Mouse (Mus musculus) intestine, postnatal 0 days (tissue): ENCODE results near the gene Mul1. TPM values are rescaled to one million over a fixed set of nuclear protein-coding genes. Genes with fewer than 3 reads are reported as not detected.

ENCODE experiments used
- ATAC-seq: fragments of 200-750 bp; cut with Nextera tagmentation; 2 replicates; pipeline ENCODE4 v1.8.0; 2017; ENCODE audit warnings: mild to moderate bottlenecking, moderate TSS enrichment, moderate library complexity
- H3K27ac ChIP-seq: fragments of 300-500 bp; sonication (generic); 2 replicates; pipeline ENCODE4 v1.5.1; 2014; ENCODE audit warnings: mild to moderate bottlenecking, low read depth, low read length, moderate library complexity
- H3K27me3 ChIP-seq: fragments of 300-500 bp; sonication (generic); replicated peaks from 2 replicates; pipeline ENCODE4 v1.6.1; 2014; ENCODE audit warnings: low read length, mixed read lengths; ENCODE audit not compliant: control insufficient read depth, insufficient read depth
- H3K36me3 ChIP-seq: fragments of 300-500 bp; sonication (generic); 2 replicates; pipeline ENCODE4 v1.6.1; 2014; ENCODE audit warnings: mild to moderate bottlenecking, moderate library complexity; ENCODE audit not compliant: control insufficient read depth, insufficient read depth
- H3K4me1 ChIP-seq: fragments of 300-500 bp; sonication (generic); replicated peaks from 2 replicates; pipeline ENCODE4 v1.6.1; 2014; ENCODE audit warnings: antibody characterized with exemption, low read length, mixed read lengths; ENCODE audit not compliant: control insufficient read depth, insufficient read depth
- H3K4me2 ChIP-seq: fragments of 300-500 bp; sonication (generic); replicated peaks from 2 replicates; pipeline ENCODE4 v1.6.1; 2014; ENCODE audit warnings: low read depth, mild to moderate bottlenecking, moderate library complexity
- H3K4me3 ChIP-seq: fragments of 300-500 bp; sonication (generic); 2 replicates; pipeline ENCODE4 v1.5.1; 2014; ENCODE audit warnings: low read depth, low read length
- H3K9ac ChIP-seq: fragments of 300-500 bp; sonication (generic); 2 replicates; pipeline ENCODE4 v1.6.1; 2014; ENCODE audit warnings: mild to moderate bottlenecking, low read depth, low read length
- H3K9me3 ChIP-seq: fragments of 300-500 bp; sonication (generic); 2 replicates; pipeline ENCODE4 v1.6.1; 2016; ENCODE audit warnings: mixed run types; ENCODE audit not compliant: control insufficient read depth
- CTCF ChIP-seq: sonication (generic); IDR thresholded peaks from 2 replicates; pipeline ENCODE4 v1.5.1; 2016; ENCODE audit warnings: low read depth, mild to moderate bottlenecking, control low read depth, antibody characterized with exemption, moderate library complexity
- WGBS: fragments of 180-500 bp; shearing (Covaris S2); extraction: QIAGEN DNeasy Blood & Tissue Kit; methylation state at CpG from one replicate; pipeline ENCODE4 v1.1.7; 2014; 5-methylcytosine and 5-hydroxymethylcytosine counted together
- polyA plus RNA-seq: library from polyadenylated mRNA; unstranded; fragments of >200 nt; fragmentation: Nextera tagmentation; extraction: Ambion mirVana; gene quantifications from 2 replicates; pipeline ENCODE4 v1.2.1, GENCODE M21; 2015

Mul1 gene
- polyA plus RNA-seq, 1 experiment from 2014 or later: 34.7 TPM

- no peak for ATAC-seq
- H3K9ac ChIP-seq: no peak overlapping the region
- WGBS: 34% methylated on average over 3 of the region's 3 CpGs
Measured at GRCm38 (mm10) chr4:138429778-138430177, 4.7 kb upstream of the Mul1 start.

GRCm38 (mm10) chr4:138431340-138431739 is 3.1 kb upstream of the Mul1 start:
- 54% methylated on average over 8 of the region's 8 CpGs for WGBS
- no peak for ATAC-seq
- no peak overlapping the region for H3K4me3 ChIP-seq

More at GRCm38 (mm10) chr4:138429778-138430177, 4.7 kb upstream of the Mul1 start:
- no peak overlapping the region for H3K4me2 ChIP-seq
- no peaks in the 10 kb centered on the region; the same call in 1 of the 2 replicates for H3K4me1 ChIP-seq
- no peaks in the 10 kb centered on the region for H3K36me3 ChIP-seq
- no peak overlapping the region for H3K4me3 ChIP-seq
- TF ChIP-seq CTCF: peak; percentile 70
- H3K9me3 ChIP-seq: no peaks in the 10 kb centered on the region
- no peak overlapping the region for H3K27ac ChIP-seq
- H3K27me3 ChIP-seq: 0 out of 2 replicates have a peak, but pooled peaks cover 4% of the 10 kb centered on the region

GRCm38 (mm10) chr4:138440062-138440461 is 5.6 kb downstream of the Mul1 start:
- Histone ChIP-seq H3K27ac (no peak overlapping the region), H3K4me3 (no peak overlapping the region), H3K36me3 (peaks cover 57% of the 10 kb centered on the region), H3K4me1 (no peaks in the 10 kb centered on the region), H3K9me3 (no peaks in the 10 kb centered on the region), H3K27me3 (no peaks in the 10 kb centered on the region), H3K9ac (no peak overlapping the region), H3K4me2 (no peak overlapping the region)
- no peak for TF ChIP-seq CTCF
- ATAC-seq: no peak
- 48% methylated on average over 3 of the region's 3 CpGs for WGBS

More at GRCm38 (mm10) chr4:138431340-138431739, 3.1 kb upstream of the Mul1 start:
- Histone ChIP-seq H3K36me3 (no peaks in the 10 kb centered on the region), H3K9ac (no peak overlapping the region), H3K9me3 (no peaks in the 10 kb centered on the region), H3K4me2 (no peak overlapping the region), H3K4me1 (no peaks in the 10 kb centered on the region; the same call in 1 of the 2 replicates), H3K27me3 (0 out of 2 replicates have a peak, but pooled peaks cover 4% of the 10 kb centered on the region), H3K27ac (no peak overlapping the region)
- no peak for TF ChIP-seq CTCF

- no peak for TF ChIP-seq CTCF
- Histone ChIP-seq H3K36me3 (peaks cover 22% of the 10 kb centered on the region), H3K9me3 (no peaks in the 10 kb centered on the region), H3K9ac (no peak overlapping the region), H3K4me2 (no peak overlapping the region), H3K27ac (no peak overlapping the region), H3K27me3 (no peaks in the 10 kb centered on the region), H3K4me3 (no peak overlapping the region), H3K4me1 (no peaks in the 10 kb centered on the region)
- 35% methylated on average over 5 of the region's 5 CpGs for WGBS
- ATAC-seq: no peak
Measured at GRCm38 (mm10) chr4:138444941-138445340, 10.5 kb downstream of the Mul1 start.

GRCm38 (mm10) chr4:138446981-138447380 is 12.5 kb downstream of the Mul1 start:
- Histone ChIP-seq H3K36me3 (peaks cover 1% of the 10 kb centered on the region; the same call in 1 of the 2 replicates), H3K4me2 (no peak overlapping the region), H3K27ac (no peak overlapping the region), H3K9ac (no peak overlapping the region), H3K4me3 (no peak overlapping the region), H3K27me3 (no peaks in the 10 kb centered on the region), H3K4me1 (no peaks in the 10 kb centered on the region), H3K9me3 (no peaks in the 10 kb centered on the region)
- no peak for TF ChIP-seq CTCF
- no peak for ATAC-seq
- 24% methylated on average over 13 of the region's 13 CpGs for WGBS

GRCm38 (mm10) chr4:138447387-138447786 is 12.9 kb downstream of the Mul1 start:
- peak; percentile 72 for ATAC-seq
- Histone ChIP-seq H3K4me3 (no peak overlapping the region), H3K4me2 (no peak overlapping the region), H3K4me1 (no peaks in the 10 kb centered on the region), H3K36me3 (no peaks in the 10 kb centered on the region), H3K27ac (no peak overlapping the region), H3K27me3 (no peaks in the 10 kb centered on the region), H3K9ac (no peak overlapping the region), H3K9me3 (no peaks in the 10 kb centered on the region)
- peak; percentile 99 for TF ChIP-seq CTCF
- 0% methylated on average over 8 of the region's 8 CpGs for WGBS
